Mouse (Mus musculus): ENCODE results near the gene AC161166.1. TPM values are rescaled to one million over a fixed set of nuclear protein-coding genes. Genes with fewer than 3 reads are reported as not detected.
A peak's percentile ranks its signal among the peaks of the same experiment; 100 is the strongest.
"Not testable (repeated sequence)": the region's sequence is repeated elsewhere in the genome, so short reads cannot be mapped to it uniquely, and the experiment has no call there.

The AC161166.1 gene
- total RNA-seq, 2 experiments from 2014 or later = not detected

DNA sequence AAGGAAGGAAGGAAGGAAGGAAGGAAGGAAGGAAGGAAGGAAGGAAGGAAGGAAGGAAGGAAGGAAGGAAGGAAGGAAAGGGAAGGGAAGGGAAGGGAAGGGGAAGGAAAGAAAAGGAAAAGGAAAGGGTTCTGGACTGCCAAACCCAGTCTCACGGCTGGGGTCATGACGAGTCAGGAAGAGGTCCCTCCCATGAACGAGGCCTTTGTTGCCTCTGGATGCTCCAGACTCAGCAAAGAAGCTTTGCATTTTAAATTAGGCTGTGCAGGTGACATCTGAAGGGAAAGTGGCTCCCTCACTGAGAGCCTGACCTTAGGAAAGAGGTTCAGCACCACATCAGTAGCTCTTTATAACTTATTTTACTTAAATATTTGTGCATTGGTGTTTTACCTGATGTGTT is 6.9 kb upstream of the AC161166.1 start:
- intact Hi-C loops (cut with DNase I) = no loop called here
- H3K4me3 ChIP-seq = no peak overlapping the region
- no peak overlapping the region for H3K27ac ChIP-seq
- no peak for TF ChIP-seq CTCF (IDR thresholded peaks at IDR 0.05)
- no peak for DNase-seq

- Histone ChIP-seq H3K27ac (no peak overlapping the region), H3K4me3 (no peak overlapping the region)
- no peak for TF ChIP-seq CTCF (IDR thresholded peaks at IDR 0.05)
- no peak for DNase-seq
- intact Hi-C loops (cut with DNase I) = no loop called here
Measured at GRCm38 (mm10) chr7:24517654-24518053, 5.4 kb upstream of the AC161166.1 start.

GRCm38 (mm10) chr7:24517077-24517476 is 4.8 kb upstream of the AC161166.1 start:
- no peak overlapping the region for H3K27ac ChIP-seq
- H3K4me3 ChIP-seq = no peak overlapping the region
- intact Hi-C loops (cut with DNase I) = no loop called here
- DNase-seq = no peak
- TF ChIP-seq CTCF (IDR thresholded peaks at IDR 0.05) = no peak

- peak; percentile 18; the same call in 1 of the 2 replicates for TF ChIP-seq CTCF (IDR thresholded peaks at IDR 0.05)
- H3K4me3 ChIP-seq; intact Hi-C loops (cut with DNase I); H3K27ac ChIP-seq; DNase-seq: not testable (repeated sequence)
Measured at GRCm38 (mm10) chr7:24516319-24516718, 4.1 kb upstream of the AC161166.1 start.

- TF ChIP-seq CTCF (IDR thresholded peaks at IDR 0.05) = no peak
- peak overlapping the region; percentile 99 for H3K27ac ChIP-seq
- intact Hi-C loops (cut with DNase I) = loop anchor here (2.0 kb wide), 1 partner anchor 21 kb away; no protein-coding TSS in a partner anchor
- H3K4me3 ChIP-seq = peak overlapping the region; percentile 100
- no peak for DNase-seq
Measured at GRCm38 (mm10) chr7:24507726-24508114, 4.5 kb downstream of the AC161166.1 start.

DNA sequence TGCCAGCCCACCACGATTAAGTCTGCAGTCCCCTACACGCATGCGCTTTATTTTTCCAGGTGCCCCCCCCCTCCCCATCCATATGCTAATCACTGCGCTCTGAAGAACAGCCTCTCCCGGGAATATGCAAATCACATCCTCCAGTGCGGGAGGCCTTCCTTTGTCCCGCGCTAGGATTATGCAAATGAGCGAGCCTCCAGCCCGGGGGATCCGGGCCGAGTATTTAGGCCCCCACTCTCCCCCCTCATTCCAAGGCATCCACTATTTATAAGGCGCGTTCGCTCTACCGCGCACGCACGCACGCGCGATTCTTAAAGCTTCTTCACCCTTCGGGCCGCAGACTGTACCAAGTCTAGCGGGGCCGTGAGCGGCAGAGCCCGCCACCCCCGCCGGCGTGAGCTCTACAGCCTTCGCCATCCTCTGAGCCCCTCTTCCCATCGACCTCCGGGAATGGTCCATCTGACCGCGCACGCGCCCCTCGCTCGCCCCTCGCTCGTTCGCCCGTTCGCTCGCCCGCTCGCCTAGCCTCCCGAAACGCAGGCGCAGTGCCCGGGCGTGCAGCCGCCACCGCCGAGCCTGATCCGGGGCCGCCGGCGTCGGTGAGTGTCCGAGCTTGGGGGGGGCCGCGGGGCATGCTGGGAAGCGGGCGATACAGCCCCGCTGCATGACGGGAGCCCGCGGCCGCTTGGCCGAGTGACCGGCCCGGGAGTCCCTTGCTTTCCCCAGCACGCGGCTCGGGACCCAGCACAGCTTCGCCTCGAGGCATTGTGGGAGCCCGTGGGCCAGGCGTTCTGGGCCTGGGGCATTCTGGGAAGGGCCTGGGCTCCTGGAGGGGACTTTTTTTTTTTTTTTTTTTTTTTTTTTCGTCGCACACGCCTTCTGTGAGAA is 5.2 kb downstream of the AC161166.1 start, which contains the start of gene Zfp428:
Zfp428 (plus strand) TSS at position 169 of the 888 bp plus-strand sequence.
- H3K27ac ChIP-seq = peak within 1 kb of the TSS; percentile 99
- H3K4me3 ChIP-seq = peak within 1 kb of the TSS; percentile 100
- intact Hi-C loops (cut with DNase I) = loop anchor here (2.0 kb wide), 1 partner anchor 22 kb away; no protein-coding TSS in a partner anchor
- TF ChIP-seq CTCF (IDR thresholded peaks at IDR 0.05) = no peak
- peak; percentile 95 for DNase-seq

DNA sequence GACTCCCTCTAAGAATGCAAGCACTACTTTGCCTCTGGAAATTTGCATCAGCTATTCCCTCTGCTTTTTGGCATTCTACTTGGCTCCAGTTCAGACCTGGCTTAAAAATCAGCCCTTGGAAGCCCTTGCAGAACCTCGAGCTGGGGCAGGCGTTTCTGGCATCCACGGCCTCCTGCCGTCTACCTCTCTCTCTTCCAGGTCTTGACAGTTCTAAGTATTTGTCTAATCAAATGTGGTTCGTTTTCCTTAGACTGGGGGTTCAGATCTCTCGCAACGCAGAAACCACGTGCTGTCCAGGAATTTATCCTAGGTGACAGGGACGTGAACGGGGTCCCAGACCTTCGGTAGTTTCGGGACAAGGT is 5.8 kb downstream of the AC161166.1 start:
- peak; percentile 66 for DNase-seq
- intact Hi-C loops (cut with DNase I) = loop anchor here (2.0 kb wide), 1 partner anchor 22 kb away; no protein-coding TSS in a partner anchor
- TF ChIP-seq CTCF (IDR thresholded peaks at IDR 0.05) = no peak
- H3K27ac ChIP-seq = peak overlapping the region; percentile 99
- H3K4me3 ChIP-seq = peak overlapping the region; percentile 100

DNA sequence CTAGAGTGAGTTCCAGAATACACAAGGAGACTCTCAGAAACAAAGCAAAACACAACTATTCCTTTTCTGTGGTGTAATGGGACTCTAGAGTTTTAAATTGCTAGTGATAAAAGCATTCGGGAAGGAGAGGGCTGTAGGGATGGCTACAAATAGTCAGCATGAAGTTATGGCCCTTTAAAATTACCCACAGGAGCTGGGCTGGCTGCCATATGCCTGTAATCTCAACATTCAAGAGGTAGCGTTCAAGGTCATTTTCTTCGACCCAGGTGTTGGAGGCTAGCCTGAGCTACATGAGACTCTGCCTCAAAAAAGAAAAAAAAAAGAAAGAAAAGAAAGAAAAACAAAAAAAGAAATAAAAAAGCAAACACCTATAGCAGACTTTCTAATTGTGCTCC is 6.2 kb downstream of the AC161166.1 start:
- intact Hi-C loops (cut with DNase I) = loop anchor here (2.0 kb wide), 1 partner anchor 23 kb away; no protein-coding TSS in a partner anchor
- H3K4me3 ChIP-seq = peak overlapping the region; percentile 100
- DNase-seq = no peak
- H3K27ac ChIP-seq = peak overlapping the region; percentile 99
- no peak for TF ChIP-seq CTCF (IDR thresholded peaks at IDR 0.05)

DNA sequence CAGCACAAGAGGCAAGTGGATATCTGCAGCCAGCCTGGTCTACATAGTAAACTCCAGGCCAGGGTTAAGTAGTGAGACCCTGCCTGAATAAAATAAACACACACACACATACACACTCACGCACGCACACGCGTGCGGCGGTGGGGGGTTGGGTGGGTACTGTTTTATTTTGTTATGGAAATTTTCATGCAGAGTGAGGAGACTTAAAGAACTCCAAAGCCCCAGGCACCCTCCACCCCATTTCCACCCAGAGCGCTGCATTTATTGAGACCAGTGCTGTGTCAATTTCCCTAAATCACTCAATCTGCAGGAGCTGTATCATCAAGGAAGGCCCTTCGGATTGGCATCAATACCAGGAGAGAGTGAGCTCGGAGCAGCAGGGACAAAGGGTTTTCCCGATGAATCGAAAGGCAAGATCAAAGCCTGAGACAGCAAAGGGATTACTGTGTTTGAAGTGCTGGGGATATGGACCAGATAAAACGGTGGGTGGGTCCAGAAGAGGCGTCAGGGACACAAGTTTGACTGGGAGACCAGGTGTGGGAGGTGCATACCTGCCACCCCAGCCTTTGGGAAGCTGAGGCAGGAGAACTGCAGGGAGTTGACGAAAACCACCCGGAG is 6.7 kb downstream of the AC161166.1 start:
- TF ChIP-seq CTCF (IDR thresholded peaks at IDR 0.05) = no peak
- no peak for DNase-seq
- H3K4me3 ChIP-seq = peak overlapping the region; percentile 100; the same call in 1 of the 2 replicates
- H3K27ac ChIP-seq = peak overlapping the region; percentile 99
- intact Hi-C loops (cut with DNase I) = loop anchor here (2.0 kb wide), 2 partner anchors 23 to 25 kb away; no protein-coding TSS in a partner anchor

- intact Hi-C loops (cut with DNase I) = loop anchor here (1.0 to 2.0 kb wide), 2 partner anchors 24 to 45 kb away; no protein-coding TSS in a partner anchor
- DNase-seq = no peak
- no peak overlapping the region for H3K4me3 ChIP-seq
- TF ChIP-seq CTCF (IDR thresholded peaks at IDR 0.05) = no peak
- no peak overlapping the region for H3K27ac ChIP-seq
Measured at GRCm38 (mm10) chr7:24504868-24505267, 7.4 kb downstream of the AC161166.1 start.

DNA sequence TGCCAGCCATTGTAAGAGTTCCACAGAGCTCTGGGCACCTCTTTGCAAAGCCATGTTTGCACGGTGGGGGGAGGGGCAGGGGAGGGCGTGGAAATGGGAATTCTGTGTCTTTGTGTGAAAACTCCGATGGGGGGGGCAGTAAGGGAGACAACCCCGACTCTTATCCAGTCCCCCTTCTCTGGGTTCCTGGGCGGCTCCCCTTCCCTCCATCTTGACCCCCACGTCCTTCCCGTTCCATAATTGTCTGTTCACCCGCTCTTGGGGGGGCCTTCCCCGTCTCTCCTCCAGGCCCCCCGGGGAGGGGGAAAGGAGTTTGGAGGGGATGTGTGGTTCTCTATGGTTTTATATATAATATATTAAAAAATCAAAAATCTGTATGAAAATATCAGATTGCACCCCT is 8.3 kb downstream of the AC161166.1 start:
- DNase-seq = no peak
- intact Hi-C loops (cut with DNase I) = loop anchor here (1.0 to 2.0 kb wide), 2 partner anchors 23 to 46 kb away; no protein-coding TSS in a partner anchor
- no peak overlapping the region for H3K4me3 ChIP-seq
- H3K27ac ChIP-seq = no peak overlapping the region
- TF ChIP-seq CTCF (IDR thresholded peaks at IDR 0.05) = no peak

GRCm38 (mm10) chr7:24501492-24501891 is 10.8 kb downstream of the AC161166.1 start:
- DNase-seq = no peak
- no peak overlapping the region for H3K4me3 ChIP-seq
- H3K27ac ChIP-seq = no peak overlapping the region
- peak; percentile 38; the same call in 1 of the 2 replicates for TF ChIP-seq CTCF (IDR thresholded peaks at IDR 0.05)
- intact Hi-C loops (cut with DNase I) = no loop called here

DNA sequence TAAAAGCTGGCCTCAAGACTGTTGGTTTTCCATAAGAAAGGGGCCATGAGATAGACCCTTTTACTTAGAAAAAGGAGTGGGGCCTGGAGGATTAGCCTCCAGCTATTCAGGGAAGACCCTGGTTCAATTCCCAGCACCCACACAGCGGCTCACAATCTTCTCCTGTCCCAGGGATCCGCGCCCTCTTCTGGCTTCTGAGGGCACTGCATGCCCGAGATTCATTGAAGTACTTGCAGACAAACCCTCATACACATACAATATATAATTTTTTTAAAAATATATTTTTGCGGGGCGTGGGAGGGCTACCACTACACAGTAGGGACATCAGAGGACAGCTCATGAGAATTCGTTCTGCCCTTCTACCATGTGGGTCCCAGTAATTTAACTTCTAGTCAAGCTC is 11.3 kb downstream of the AC161166.1 start:
- DNase-seq = no peak
- peak; percentile 53 for TF ChIP-seq CTCF (IDR thresholded peaks at IDR 0.05)
- Histone ChIP-seq H3K27ac (no peak overlapping the region), H3K4me3 (no peak overlapping the region)
- intact Hi-C loops (cut with DNase I) = no loop called here

Measured in gastrocnemius, adult 2 months (tissue).